Mouse (Mus musculus) forebrain, embryonic 15.5 days (tissue): ENCODE data around the gene Olfr360. TPM values are rescaled to one million over a fixed set of nuclear protein-coding genes. Genes with fewer than 3 reads are reported as not detected.
"Not testable (repeated sequence)": the region's sequence is repeated elsewhere in the genome, so short reads cannot be mapped to it uniquely, and the experiment has no call there.

Experiments used
- ATAC-seq: fragments of 200-750 bp; cut with Nextera tagmentation; replicated peaks from 2 replicates; pipeline ENCODE4 v1.8.0; 2017; ENCODE audit warnings: mild to moderate bottlenecking, moderate TSS enrichment, moderate library complexity
- H3K27ac ChIP-seq: fragments of 300-500 bp; sonication (generic); replicated peaks from 2 replicates; pipeline ENCODE4 v1.5.1; 2015; ENCODE audit warnings: mild to moderate bottlenecking, inconsistent platforms
- H3K27me3 ChIP-seq: fragments of 300-500 bp; sonication (generic); 2 replicates; pipeline ENCODE4 v1.6.1; 2015; ENCODE audit warnings: inconsistent platforms
- H3K36me3 ChIP-seq: fragments of 300-500 bp; sonication (generic); 2 replicates; pipeline ENCODE4 v1.6.1; 2015; ENCODE audit warnings: mild to moderate bottlenecking, inconsistent platforms
- H3K4me1 ChIP-seq: fragments of 300-500 bp; sonication (generic); 2 replicates; pipeline ENCODE4 v1.6.1; 2015; ENCODE audit warnings: inconsistent platforms
- H3K4me2 ChIP-seq: fragments of 300-500 bp; sonication (generic); replicated peaks from 2 replicates; pipeline ENCODE4 v1.6.1; 2015; ENCODE audit warnings: mild to moderate bottlenecking, inconsistent platforms
- H3K4me3 ChIP-seq: fragments of 300-500 bp; sonication (generic); 2 replicates; pipeline ENCODE4 v1.5.1; 2015; ENCODE audit warnings: mild to moderate bottlenecking, inconsistent platforms
- H3K9ac ChIP-seq: fragments of 300-500 bp; sonication (generic); replicated peaks from 2 replicates; pipeline ENCODE4 v1.6.1; 2015; ENCODE audit warnings: mild to moderate bottlenecking, inconsistent platforms
- H3K9me3 ChIP-seq: fragments of 300-500 bp; sonication (generic); 2 replicates; pipeline ENCODE4 v1.6.1; 2016; ENCODE audit warnings: inconsistent platforms
- WGBS: fragments of 180-500 bp; shearing (Covaris S2); methylation state at CpG from one replicate; pipeline ENCODE4 v1.1.7; 2015; ENCODE audit warnings: mixed read lengths; 5-methylcytosine and 5-hydroxymethylcytosine counted together
- polyA plus RNA-seq: library from polyadenylated mRNA; unstranded; fragments of >200 nt; fragmentation: Nextera tagmentation; extraction: Ambion mirVana; gene quantifications from 2 replicates; pipeline ENCODE4 v1.2.1, GENCODE M21; 2015

Olfr360 gene
- not detected in 2 replicates for polyA plus RNA-seq

GRCm38 (mm10) chr2:37065446-37065845, at the start of gene Olfr360:
Olfr360 (plus strand) TSS chr2:37065746.
- no peaks in the 10 kb centered on the region for H3K36me3 ChIP-seq
- H3K9me3 ChIP-seq = peaks cover 3% of the 10 kb centered on the region; the same call in 1 of the 2 replicates
- no peak for ATAC-seq
- H3K4me1 ChIP-seq = no peaks in the 10 kb centered on the region
- H3K27me3 ChIP-seq = no peaks in the 10 kb centered on the region
- H3K27ac ChIP-seq = no peak within 1 kb of the TSS
- no peak within 1 kb of the TSS for H3K4me3 ChIP-seq
- H3K9ac ChIP-seq = no peak within 1 kb of the TSS
- H3K4me2 ChIP-seq = no peak within 1 kb of the TSS

- ATAC-seq, H3K27me3 ChIP-seq, H3K4me1 ChIP-seq, H3K4me3 ChIP-seq, H3K36me3 ChIP-seq, H3K27ac ChIP-seq, H3K4me2 ChIP-seq, H3K9ac ChIP-seq: not testable (repeated sequence)
- peaks cover 12% of the 10 kb centered on the region; the same call in 1 of the 2 replicates for H3K9me3 ChIP-seq
- WGBS = 85% methylated on average over 1 of the region's 1 CpGs
These were observed 23.6 kb downstream of the Olfr360 start, which contains the start of gene Olfr361 for GRCm38 (mm10) chr2:37089190-37089589. Olfr361 (minus strand) TSS chr2:37089290.

- no peak for ATAC-seq
- no peak within 1 kb of the TSS for H3K4me3 ChIP-seq
- H3K9ac ChIP-seq = no peak within 1 kb of the TSS
- 92% methylated on average over 1 of the region's 1 CpGs for WGBS
- H3K27ac ChIP-seq = no peak within 1 kb of the TSS
- no peaks in the 10 kb centered on the region for H3K36me3 ChIP-seq
- H3K9me3 ChIP-seq = 0 out of 2 replicates have a peak, but pooled peaks cover under 1% of the 10 kb centered on the region
- H3K4me1 ChIP-seq = no peaks in the 10 kb centered on the region
- H3K27me3 ChIP-seq = no peaks in the 10 kb centered on the region
- no peak within 1 kb of the TSS for H3K4me2 ChIP-seq
These were observed 52.3 kb downstream of the Olfr360 start, which contains the start of gene Olfr362 for GRCm38 (mm10) chr2:37117810-37118209. Olfr362 (minus strand) TSS chr2:37117910.

Other genes with a start within 250 kb of the Olfr360 start
- not detected in 2 replicates for gene Olfr3, start 248.7 kb upstream of the Olfr360 start, polyA plus RNA-seq
- not detected in 2 replicates for gene Olfr350, start 219.4 kb upstream of the Olfr360 start, polyA plus RNA-seq
- not detected in 2 replicates for gene Olfr351, start 203.1 kb upstream of the Olfr360 start, polyA plus RNA-seq
- not detected in 2 replicates for gene Olfr352, start 197.3 kb upstream of the Olfr360 start, polyA plus RNA-seq
- not detected in 2 replicates for gene Olfr353, start 172.8 kb upstream of the Olfr360 start, polyA plus RNA-seq
- gene Olfr354, start 160.1 kb upstream of the Olfr360 start, polyA plus RNA-seq = not detected in 2 replicates
- gene Olfr355, start 136.8 kb upstream of the Olfr360 start, polyA plus RNA-seq = not detected in 2 replicates
- gene Olfr356, start 128.6 kb upstream of the Olfr360 start, polyA plus RNA-seq = not detected in 2 replicates
- not detected in 2 replicates for gene Olfr357, start 71.9 kb upstream of the Olfr360 start, polyA plus RNA-seq
- gene Olfr358, start 56.4 kb upstream of the Olfr360 start, polyA plus RNA-seq = not detected in 2 replicates
- gene Olfr361, start 23.5 kb downstream of the Olfr360 start, polyA plus RNA-seq = not detected in 2 replicates
- not detected in 2 replicates for gene Olfr362, start 52.2 kb downstream of the Olfr360 start, polyA plus RNA-seq
- gene Olfr364-ps1, start 73.6 kb downstream of the Olfr360 start, polyA plus RNA-seq = not detected in 2 replicates
- gene Olfr365, start 122.5 kb downstream of the Olfr360 start, polyA plus RNA-seq = not detected in 2 replicates
- not detected in 2 replicates for gene Olfr366, start 145.8 kb downstream of the Olfr360 start, polyA plus RNA-seq